Mouse (Mus musculus) neutrophil, adult 83 days (primary cell): ENCODE measurements around the gene Dcaf17. TPM values are rescaled to one million over a fixed set of nuclear protein-coding genes. Genes with fewer than 3 reads are reported as not detected.

Source experiments
- total RNA-seq, 2 experiments: library from RNA; stranded (reverse); gene quantifications; one replicate each; pipeline ENCODE4 v1.2.4; 2023

The Dcaf17 gene
- total RNA-seq, result 10 to 100 TPM in 1 of 2 experiments, 1 to 10 TPM in 1; 9.5 to 10.5 TPM

GRCm38 (mm10) chr2:71055300-71056114 is at the start of gene Dcaf17, which contains the start of gene Mettl8:
Gene Dcaf17 (plus strand): TSS chr2:71055328.
Gene Mettl8 (minus strand): TSS chr2:71055583.

GRCm38 (mm10) chr2:71117797-71118708 is 62.9 kb downstream of the Dcaf17 start, which contains the start of gene Cybrd1:
Gene Cybrd1 (plus strand): TSS chr2:71117923.

Other genes starting within 250 kb of the Dcaf17 start
- gene Tlk1, start 229.6 kb upstream of the Dcaf17 start, total RNA-seq, result 10 to 100 TPM; 51.1 to 60.3 TPM
- gene Mettl8, start 255 bp downstream of the Dcaf17 start, total RNA-seq, result 1 to 10 TPM; 7.2 to 8.2 TPM
- gene Cybrd1, start 62.6 kb downstream of the Dcaf17 start, total RNA-seq, result under 1 TPM; 0.11 to 0.15 TPM
- gene Dync1i2, start 156.4 kb downstream of the Dcaf17 start, total RNA-seq, result 10 to 100 TPM; 76.9 to 79.2 TPM